Mouse (Mus musculus) cerebellum, adult 2 months (tissue): ENCODE data around the gene Rsl24d1.

Experiments used
- CTCF ChIP-seq: fragments of 200-500 bp; IDR thresholded peaks from 2 replicates; pipeline ENCODE4 v1.5.1; 2011; ENCODE audit warnings: low read depth, mild to moderate bottlenecking, control low read depth, low read length, moderate library complexity, borderline replicate concordance; ENCODE audit not compliant: insufficient read depth
- POLR2A ChIP-seq: fragments of 200-500 bp; IDR thresholded peaks from 2 replicates; pipeline ENCODE4 v1.6.1; 2011; ENCODE audit warnings: low read length, control low read depth, borderline replicate concordance; ENCODE audit not compliant: insufficient read depth

DNA sequence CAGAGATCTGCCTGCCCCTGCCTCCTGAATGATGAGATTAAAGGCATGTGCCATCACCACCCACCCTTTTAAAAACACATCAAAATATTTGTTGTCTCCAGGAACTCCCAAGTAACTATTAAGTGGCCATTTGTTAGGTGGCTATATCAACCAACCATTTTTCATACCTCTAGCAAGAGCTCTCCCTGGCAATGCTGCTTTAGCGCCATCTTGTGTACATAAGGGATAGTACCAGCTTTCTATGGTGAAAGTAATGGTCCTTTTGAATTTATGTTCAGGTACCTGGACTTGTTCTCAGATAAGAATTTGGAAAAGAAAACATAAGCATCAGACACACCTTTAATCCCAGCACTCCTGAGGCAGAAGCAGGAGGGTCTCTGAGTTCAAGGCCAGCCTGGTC, 21.5 kb upstream of the Rsl24d1 start:
- peak; percentile 54; the same call in 1 of the 2 replicates for TF ChIP-seq CTCF
- TF ChIP-seq POLR2A: no peak
